20 mouse cellular contexts compared by ENCODE assay signal in the genomic region with DNA sequence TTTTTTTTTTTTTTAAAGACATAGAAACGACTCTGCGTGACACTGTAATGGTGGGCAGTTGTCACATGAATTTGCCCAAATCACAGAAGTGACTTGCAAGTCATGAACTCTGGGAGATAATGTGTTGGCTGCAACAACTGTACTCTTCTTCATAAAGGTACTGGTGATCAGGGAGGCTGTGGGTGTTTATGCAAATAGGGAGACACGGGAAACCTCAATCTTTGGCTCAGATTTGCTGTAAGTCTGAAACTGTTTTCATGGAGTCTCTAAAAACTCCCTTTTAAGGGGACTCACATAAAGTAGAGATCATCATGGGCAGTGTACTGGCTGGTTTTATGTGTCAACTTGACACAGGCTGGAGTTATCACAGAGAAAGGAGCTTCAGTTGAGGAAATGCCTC.
DNase-seq lines count a peak whose midpoint lies in the region; TF ChIP-seq lines count a peak whose summit lies in the region.
"Had no signal": no experiment of that assay in that cellular context is flagged by ENCODE, and none has a peak within 500 bp of the region (broad histone marks: within the 10 kb centered on the region; RNA-seq: fewer than 3 reads in every experiment).

No protein-coding gene starts in this region.

- no peak for TF ChIP-seq POLR2A in CH12.LX (IDR thresholded peaks at IDR 0.05; ENCODE audit: low read depth, low read length)

- H3K79me2 ChIP-seq in CH12.LX (replicated peaks; ENCODE audit: control insufficient read depth, extremely low read depth, insufficient read depth, poor library complexity, severe bottlenecking) = no peaks in the 10 kb centered on the region

- no peak overlapping the region for H3K4me3 ChIP-seq in CH12.LX (replicated peaks in 1 of 3; ENCODE audit: low read depth in 2 of 3, low read length in 2 of 3, poor library complexity in 1 of 3)
- no peak overlapping the region for H3K4me3 ChIP-seq in left cerebral cortex, adult 2 months
- H3K4me3 ChIP-seq: embryonic facial prominence, embryonic 10.5 days; embryonic facial prominence, embryonic 12.5 days; forebrain, embryonic 13.5 days; forebrain, embryonic 15.5 days had no signal

- no peak overlapping the region for H3K27ac ChIP-seq in CH12.LX (ENCODE audit: insufficient read depth, low read depth)
- H3K27ac ChIP-seq in left cerebral cortex, adult 2 months = no peak overlapping the region
- H3K27ac ChIP-seq: embryonic facial prominence, embryonic 10.5 days; embryonic facial prominence, embryonic 12.5 days; forebrain, embryonic 13.5 days; forebrain, embryonic 15.5 days had no signal

- no peaks in the 10 kb centered on the region for H3K27me3 ChIP-seq in CH12.LX (replicated peaks)
- H3K27me3 ChIP-seq: forebrain, embryonic 15.5 days had no signal

- no peak for TF ChIP-seq EP300 in CH12.LX (IDR thresholded peaks at IDR 0.05; ENCODE audit: low read length)

- intact Hi-C loops in left cerebral cortex, adult 2 months (cut with DNase I) = no loop called here

- peaks cover 6 to 14% of the 10 kb centered on the region in 2 experiments for H3K4me1 ChIP-seq in CH12.LX (ENCODE audit: control insufficient read depth in 1 of 2, insufficient read depth in 2 of 2)
- H3K4me1 ChIP-seq: embryonic facial prominence, embryonic 12.5 days had no signal

- no peaks in the 10 kb centered on the region for H3K9me3 ChIP-seq in CH12.LX (replicated peaks; ENCODE audit: low read length)
- H3K9me3 ChIP-seq: embryonic facial prominence, embryonic 10.5 days; embryonic facial prominence, embryonic 12.5 days; forebrain, embryonic 13.5 days; forebrain, embryonic 15.5 days had no signal

- dilution Hi-C loops in CH12.LX (cut with MboI; ENCODE audit: extremely low pct_ligation_motif_present, extremely low pct_unique_long_range_greater_than_20kb, low sequenced_read_pairs) = no loop called here

- H3K4me2 ChIP-seq in CH12.LX (ENCODE audit: insufficient read depth, low read depth, poor library complexity, severe bottlenecking) = no peak overlapping the region; the same call in 1 of the 2 replicates
- H3K4me2 ChIP-seq: embryonic facial prominence, embryonic 12.5 days; forebrain, embryonic 13.5 days; forebrain, embryonic 15.5 days had no signal

- DNase-seq in CD4-positive, CD25-positive, alpha-beta regulatory T cell, adult 2 months (ENCODE audit: low read depth, low spot score) = peak; percentile 19
- peak; percentile 38 for DNase-seq in CH12.LX (ENCODE audit: extremely low read depth)
- DNase-seq in induced T-regulatory cell, adult 2 months (ENCODE audit: low read depth) = peak; percentile 58
- DNase-seq in left cerebral cortex, adult 2 months (ENCODE audit: extremely low spot score in 1 of 2, low spot score in 2 of 2) = no peak
- no peak for DNase-seq in gastrocnemius, adult 18-20 months (ENCODE audit: low spot score)
- DNase-seq in gastrocnemius, postnatal 10 days = no peak
- no peak for DNase-seq in gastrocnemius, adult 8-10 months (ENCODE audit: low spot score in 2 of 2)
- DNase-seq: adrenal gland, adult 8-10 months; adrenal gland, postnatal 14 days; adrenal gland, postnatal 36 days; cerebellum, adult 11-12 months; cerebellum, adult 2 months; cerebellum, adult 9-10 months; cerebellum, postnatal 10 days; cerebellum, postnatal 25 days; forebrain, postnatal 0 days had no signal

- TF ChIP-seq CTCF in CH12.LX (conservative IDR thresholded peaks at IDR 0.05 in 1 of 2, IDR thresholded peaks at IDR 0.05 in 1 of 2; ENCODE audit: low read depth in 2 of 2, low read length in 2 of 2) = no peak
- no peak for TF ChIP-seq CTCF in left cerebral cortex, adult 2 months (IDR thresholded peaks at IDR 0.05)

- TF ChIP-seq RAD21 in CH12.LX (IDR thresholded peaks at IDR 0.05; ENCODE audit: low read depth, low read length) = no peak

- in situ Hi-C loops in CH12.LX (cut with MboI; ENCODE audit: low pct_ligation_motif_present, low pct_unique_long_range_greater_than_20kb, low sequenced_read_pairs) = no loop called here

- no peak overlapping the region for H3K9ac ChIP-seq in CH12.LX (ENCODE audit: insufficient read depth, low read depth)
- H3K9ac ChIP-seq: embryonic facial prominence, embryonic 12.5 days; forebrain, embryonic 13.5 days; forebrain, embryonic 15.5 days; forebrain, postnatal 0 days had no signal

- H3K36me3 ChIP-seq in CH12.LX (replicated peaks in 1 of 2; ENCODE audit: control insufficient read depth in 1 of 2, insufficient read depth in 1 of 2, low read length in 1 of 2) = peaks cover 0 to 2% of the 10 kb centered on the region in 2 experiments

TF ChIP-seq in CH12.LX, 34 proteins besides CTCF, POLR2A, EP300 and RAD21:
- TF ChIP-seq NELFE (IDR thresholded peaks at IDR 0.05; ENCODE audit: low read depth, low read length) (no peak), ZC3H11A (IDR thresholded peaks at IDR 0.05; ENCODE audit: low read depth, low read length) (no peak), POLR2AphosphoS2 (IDR thresholded peaks at IDR 0.05; ENCODE audit: low read depth, low read length) (no peak), SMC3 (IDR thresholded peaks at IDR 0.05; ENCODE audit: low read depth, low read length) (no peak), TCF12 (IDR thresholded peaks at IDR 0.05; ENCODE audit: low read depth, low read length) (no peak), MAZ (IDR thresholded peaks at IDR 0.05; ENCODE audit: low read depth, low read length) (no peak), MYC (IDR thresholded peaks at IDR 0.05; ENCODE audit: low read depth, low read length) (no peak), IRF4 (IDR thresholded peaks at IDR 0.05; ENCODE audit: low read depth, low read length) (no peak), HCFC1 (IDR thresholded peaks at IDR 0.05; ENCODE audit: low read depth, low read length) (no peak), KAT2A (IDR thresholded peaks at IDR 0.05; ENCODE audit: insufficient replicate concordance, low read length) (no peak), BHLHE40 (IDR thresholded peaks at IDR 0.05; ENCODE audit: low read depth, low read length) (no peak), CHD2 (IDR thresholded peaks at IDR 0.05; ENCODE audit: low read length) (no peak), USF1 (IDR thresholded peaks at IDR 0.05; ENCODE audit: low read depth, low read length) (no peak)

Comparison
In these comparisons a context has a peak if more than half of its experiments do, and no peak if none do; other contexts are left out.
1. DNase-seq: peak in CD4-positive, CD25-positive, alpha-beta regulatory T cell, adult 2 months (single experiment), CH12.LX (single experiment) and induced T-regulatory cell, adult 2 months (single experiment); none in left cerebral cortex, adult 2 months (0 of 2), gastrocnemius, adult 18-20 months (single experiment), gastrocnemius, postnatal 10 days (single experiment) and gastrocnemius, adult 8-10 months (0 of 2).